Mouse (Mus musculus): ENCODE results near the gene Prom1. TPM values are rescaled to one million over a fixed set of nuclear protein-coding genes. Genes with fewer than 3 reads are reported as not detected.

Prom1 gene
- polyA plus RNA-seq, 1 experiment from 2014 or later: 97.8 TPM

GRCm38 (mm10) chr5:43961056-43961455, 140.8 kb downstream of the Prom1 start:
- WGBS: 90% methylated on average over 3 of the region's 3 CpGs
- Histone ChIP-seq H3K4me2 (replicated peaks; ENCODE audit: low read depth, low read length) (no peak overlapping the region), H3K27me3 (ENCODE audit: insufficient read depth, low read length) (no peaks in the 10 kb centered on the region), H3K9ac (replicated peaks; ENCODE audit: low read length) (no peak overlapping the region), H3K27ac (ENCODE audit: low read length) (no peak overlapping the region), H3K36me3 (ENCODE audit: insufficient read depth, low read length) (no peaks in the 10 kb centered on the region), H3K4me3 (ENCODE audit: low read length) (no peak overlapping the region), H3K9me3 (ENCODE audit: low read length) (0 out of 2 replicates have a peak, but pooled peaks cover 2% of the 10 kb centered on the region), H3K4me1 (ENCODE audit: insufficient read depth, low read length) (no peaks in the 10 kb centered on the region)
- no peak for ATAC-seq (ENCODE audit: low FRiP score, low TSS enrichment)

- H3K4me3 ChIP-seq (ENCODE audit: low read length): no peak overlapping the region
- no peak overlapping the region for H3K9ac ChIP-seq (replicated peaks; ENCODE audit: low read length)
- ATAC-seq (ENCODE audit: low FRiP score, low TSS enrichment): no peak
- H3K4me2 ChIP-seq (replicated peaks; ENCODE audit: low read depth, low read length): no peak overlapping the region
- no peaks in the 10 kb centered on the region for H3K27me3 ChIP-seq (ENCODE audit: insufficient read depth, low read length)
- H3K27ac ChIP-seq (ENCODE audit: low read length): no peak overlapping the region
- no peaks in the 10 kb centered on the region for H3K4me1 ChIP-seq (ENCODE audit: insufficient read depth, low read length)
- WGBS: 80% methylated on average over 3 of the region's 3 CpGs
- H3K36me3 ChIP-seq (ENCODE audit: insufficient read depth, low read length): no peaks in the 10 kb centered on the region
- H3K9me3 ChIP-seq (ENCODE audit: low read length): 0 out of 2 replicates have a peak, but pooled peaks cover 2% of the 10 kb centered on the region
These were observed 141.9 kb downstream of the Prom1 start for GRCm38 (mm10) chr5:43959884-43960440.

GRCm38 (mm10) chr5:43953241-43953640, 148.6 kb downstream of the Prom1 start:
- no peak overlapping the region for H3K4me2 ChIP-seq (replicated peaks; ENCODE audit: low read depth, low read length)
- no peak overlapping the region for H3K27ac ChIP-seq (ENCODE audit: low read length)
- no peaks in the 10 kb centered on the region for H3K27me3 ChIP-seq (ENCODE audit: insufficient read depth, low read length)
- H3K9me3 ChIP-seq (ENCODE audit: low read length): no peaks in the 10 kb centered on the region
- no peak overlapping the region for H3K9ac ChIP-seq (replicated peaks; ENCODE audit: low read length)
- H3K4me3 ChIP-seq (ENCODE audit: low read length): no peak overlapping the region
- no peak for ATAC-seq (ENCODE audit: low FRiP score, low TSS enrichment)
- WGBS: 83% methylated on average over 1 of the region's 1 CpGs
- no peaks in the 10 kb centered on the region for H3K36me3 ChIP-seq (ENCODE audit: insufficient read depth, low read length)
- H3K4me1 ChIP-seq (ENCODE audit: insufficient read depth, low read length): peaks cover 12% of the 10 kb centered on the region

GRCm38 (mm10) chr5:43948748-43949275, 153.0 kb downstream of the Prom1 start:
- Histone ChIP-seq H3K27ac (ENCODE audit: low read length) (peak overlapping the region; percentile 86), H3K36me3 (ENCODE audit: insufficient read depth, low read length) (no peaks in the 10 kb centered on the region), H3K4me2 (replicated peaks; ENCODE audit: low read depth, low read length) (peak overlapping the region; percentile 59), H3K9me3 (ENCODE audit: low read length) (no peaks in the 10 kb centered on the region), H3K9ac (replicated peaks; ENCODE audit: low read length) (peak overlapping the region; percentile 29; the same call in 1 of the 2 replicates), H3K4me3 (ENCODE audit: low read length) (peak overlapping the region; percentile 38), H3K27me3 (ENCODE audit: insufficient read depth, low read length) (no peaks in the 10 kb centered on the region), H3K4me1 (ENCODE audit: insufficient read depth, low read length) (peaks cover 25% of the 10 kb centered on the region)
- 6% methylated on average over 8 of the region's 8 CpGs for WGBS
- peak; percentile 44; the same call in 1 of the 2 replicates for ATAC-seq (ENCODE audit: low FRiP score, low TSS enrichment)

- Histone ChIP-seq H3K36me3 (ENCODE audit: insufficient read depth, low read length) (no peaks in the 10 kb centered on the region), H3K4me2 (replicated peaks; ENCODE audit: low read depth, low read length) (peak overlapping the region; percentile 59), H3K4me1 (ENCODE audit: insufficient read depth, low read length) (peaks cover 25% of the 10 kb centered on the region), H3K27ac (ENCODE audit: low read length) (peak overlapping the region; percentile 86), H3K9ac (replicated peaks; ENCODE audit: low read length) (no peak overlapping the region), H3K27me3 (ENCODE audit: insufficient read depth, low read length) (no peaks in the 10 kb centered on the region), H3K9me3 (ENCODE audit: low read length) (no peaks in the 10 kb centered on the region), H3K4me3 (ENCODE audit: low read length) (peak overlapping the region; percentile 38)
- WGBS: 2% methylated on average over 27 of the region's 27 CpGs
- ATAC-seq (ENCODE audit: low FRiP score, low TSS enrichment): peak; percentile 97
These were observed 153.6 kb downstream of the Prom1 start for GRCm38 (mm10) chr5:43948111-43948743.

GRCm38 (mm10) chr5:43947330-43947977, 154.4 kb downstream of the Prom1 start:
- Histone ChIP-seq H3K9me3 (ENCODE audit: low read length) (no peaks in the 10 kb centered on the region), H3K4me3 (ENCODE audit: low read length) (peak overlapping the region; percentile 38; the same call in 1 of the 2 replicates), H3K27me3 (ENCODE audit: insufficient read depth, low read length) (no peaks in the 10 kb centered on the region), H3K4me1 (ENCODE audit: insufficient read depth, low read length) (peaks cover 25% of the 10 kb centered on the region), H3K4me2 (replicated peaks; ENCODE audit: low read depth, low read length) (peak overlapping the region; percentile 59), H3K27ac (ENCODE audit: low read length) (peak overlapping the region; percentile 77), H3K9ac (replicated peaks; ENCODE audit: low read length) (0 out of 2 replicates have a peak overlapping the region, but pooled peaks have one; percentile 4), H3K36me3 (ENCODE audit: insufficient read depth, low read length) (no peaks in the 10 kb centered on the region)
- peak; percentile 60; the same call in 1 of the 2 replicates for ATAC-seq (ENCODE audit: low FRiP score, low TSS enrichment)
- WGBS: 13% methylated on average over 9 of the region's 9 CpGs

Other genes starting within 250 kb of the Prom1 start
- 35.3 and 37.7 TPM in 2 replicates for gene Cd38, start 233.5 kb downstream of the Prom1 start, polyA plus RNA-seq (2015; fragmentation: Nextera tagmentation; extraction: Ambion mirVana)
- gene Gm7879, start 188.9 kb downstream of the Prom1 start, polyA plus RNA-seq (2015; fragmentation: Nextera tagmentation; extraction: Ambion mirVana): 0.59 and 1.5 TPM in 2 replicates
- 6.2 and 7.2 TPM in 2 replicates for gene Fgfbp1, start 120.3 kb downstream of the Prom1 start, polyA plus RNA-seq (2015; fragmentation: Nextera tagmentation; extraction: Ambion mirVana)
- 33.6 and 34.6 TPM in 2 replicates for gene Tapt1, start 124.6 kb upstream of the Prom1 start, polyA plus RNA-seq (2015; fragmentation: Nextera tagmentation; extraction: Ambion mirVana)